Mouse (Mus musculus): ENCODE measurements at regions not wholly inside any gene's neighbourhood (a gene's known extent, or its start where the extent isn't known, plus 50 kb on each side); places are given as distances from the start of the nearest gene placed in this dataset.
"Not testable (repeated sequence)": the region's sequence is repeated elsewhere in the genome, so short reads cannot be mapped to it uniquely, and the experiment has no call there.

DNA sequence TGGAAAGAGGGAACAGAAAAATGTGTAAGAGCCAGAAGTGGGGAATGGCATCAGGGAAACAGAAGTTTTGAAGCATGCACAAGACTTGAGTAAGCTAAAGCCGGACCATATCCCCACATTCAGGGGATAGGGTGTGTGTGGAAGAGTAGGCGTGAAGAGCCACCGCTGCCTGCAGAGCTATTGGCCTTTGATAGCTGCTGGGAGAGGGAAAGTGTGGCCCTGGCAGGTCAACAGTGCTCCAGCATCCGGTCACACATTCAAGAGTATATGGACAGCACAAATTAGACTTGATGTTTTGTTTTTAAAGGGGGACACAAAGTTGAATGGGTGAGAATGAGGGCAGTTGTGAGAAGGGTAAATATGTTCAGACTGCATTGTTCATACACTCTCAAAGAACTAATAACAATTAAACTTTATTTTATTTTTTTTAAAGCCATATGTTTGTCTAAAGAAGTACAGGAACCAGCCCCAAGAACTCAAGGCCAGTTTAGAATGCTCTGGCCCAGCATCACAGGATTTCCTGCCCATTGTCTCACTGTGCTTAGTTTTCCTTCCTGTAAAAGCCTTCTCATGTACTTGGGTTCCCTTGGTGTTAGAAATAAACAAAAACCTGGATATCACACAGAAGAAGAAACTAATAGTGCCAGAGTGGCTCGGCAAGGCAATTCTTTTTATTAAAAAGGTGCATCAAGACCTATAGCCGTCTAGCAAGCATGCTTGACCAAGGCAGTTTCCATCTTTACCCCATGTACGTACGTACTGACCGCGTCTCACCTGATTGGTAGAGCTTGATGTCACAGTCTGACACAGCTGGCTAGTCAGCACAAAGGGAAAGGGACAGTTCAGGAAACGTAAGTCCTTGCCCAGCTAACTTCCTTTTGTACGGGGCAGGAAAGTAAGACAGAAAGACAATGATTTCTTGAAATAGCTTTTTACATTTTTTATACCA lies 144.6 kb upstream of the Rbbp6 start:
- no peaks in the 10 kb centered on the region for H3K36me3 ChIP-seq
- no peak overlapping the region for H3K4me3 ChIP-seq
- no peaks in the 10 kb centered on the region for H3K27me3 ChIP-seq
- no peak overlapping the region for H3K4me2 ChIP-seq
- H3K27ac ChIP-seq = peak overlapping the region; percentile 76
- ATAC-seq (replicated peaks; ENCODE audit: insufficient number of reproducible peaks, insufficient read depth, low FRiP score, low read depth) = peak; percentile 70
- H3K9me3 ChIP-seq (replicated peaks) = no peaks in the 10 kb centered on the region
- 65% methylated on average over 12 of the region's 12 CpGs for WGBS
- no peaks in the 10 kb centered on the region for H3K4me1 ChIP-seq (replicated peaks)
- no peak overlapping the region for H3K9ac ChIP-seq

DNA sequence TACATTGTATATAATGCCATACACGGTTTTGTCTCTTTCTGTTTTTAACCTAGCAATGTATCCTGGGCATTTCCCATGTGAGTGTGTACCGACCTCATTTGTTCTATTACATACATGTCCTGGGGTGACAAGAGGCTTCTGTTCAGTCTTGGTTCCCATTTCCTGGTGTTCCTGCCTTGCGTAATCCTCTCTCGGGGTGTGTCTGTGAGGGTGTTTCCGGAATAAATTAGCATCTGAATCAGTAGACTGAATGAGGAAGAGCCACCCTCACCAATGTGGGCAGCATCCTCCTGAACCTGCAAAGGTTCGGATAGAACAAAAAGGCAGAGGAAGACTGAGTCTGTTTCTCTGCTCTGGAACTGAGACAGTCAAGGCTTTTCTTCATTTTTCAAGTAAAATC lies 142.1 kb upstream of the Rbbp6 start:
- Histone ChIP-seq H3K27ac (no peak overlapping the region), H3K9me3 (replicated peaks) (no peaks in the 10 kb centered on the region), H3K36me3 (no peaks in the 10 kb centered on the region), H3K9ac (no peak overlapping the region), H3K4me3 (no peak overlapping the region), H3K27me3 (no peaks in the 10 kb centered on the region), H3K4me2 (no peak overlapping the region), H3K4me1 (replicated peaks) (no peaks in the 10 kb centered on the region)
- 58% methylated on average over 6 of the region's 6 CpGs for whole genome bisulfite sequencing
- ATAC-seq (replicated peaks; ENCODE audit: insufficient number of reproducible peaks, insufficient read depth, low FRiP score, low read depth) = no peak

DNA sequence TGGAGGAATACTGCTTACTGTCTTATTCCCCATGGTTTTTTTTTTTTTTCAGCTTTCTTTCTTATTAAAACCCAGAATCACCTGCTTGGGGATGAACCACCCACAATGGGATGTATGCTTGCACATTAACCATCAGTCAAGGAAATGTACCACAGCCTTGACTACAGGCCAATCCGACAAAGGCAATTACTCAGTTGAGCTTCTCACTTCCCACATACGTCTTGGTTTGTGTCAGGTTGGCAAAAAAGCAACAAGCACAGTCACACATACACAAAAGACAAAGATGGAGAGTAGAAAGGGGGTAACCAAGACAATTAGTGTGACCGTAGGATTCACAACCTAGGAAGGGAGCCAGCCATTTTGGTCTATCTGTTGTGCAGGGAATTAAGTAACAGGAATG lies 126.4 kb upstream of the Rbbp6 start:
- Histone ChIP-seq H3K27me3 (no peaks in the 10 kb centered on the region), H3K4me1 (replicated peaks) (no peaks in the 10 kb centered on the region), H3K27ac (no peak overlapping the region), H3K4me2 (no peak overlapping the region), H3K9me3 (replicated peaks) (no peaks in the 10 kb centered on the region), H3K4me3 (no peak overlapping the region), H3K36me3 (no peaks in the 10 kb centered on the region), H3K9ac (no peak overlapping the region)
- 86% methylated on average over 3 of the region's 3 CpGs for WGBS
- no peak for ATAC-seq (replicated peaks; ENCODE audit: insufficient number of reproducible peaks, insufficient read depth, low FRiP score, low read depth)

DNA sequence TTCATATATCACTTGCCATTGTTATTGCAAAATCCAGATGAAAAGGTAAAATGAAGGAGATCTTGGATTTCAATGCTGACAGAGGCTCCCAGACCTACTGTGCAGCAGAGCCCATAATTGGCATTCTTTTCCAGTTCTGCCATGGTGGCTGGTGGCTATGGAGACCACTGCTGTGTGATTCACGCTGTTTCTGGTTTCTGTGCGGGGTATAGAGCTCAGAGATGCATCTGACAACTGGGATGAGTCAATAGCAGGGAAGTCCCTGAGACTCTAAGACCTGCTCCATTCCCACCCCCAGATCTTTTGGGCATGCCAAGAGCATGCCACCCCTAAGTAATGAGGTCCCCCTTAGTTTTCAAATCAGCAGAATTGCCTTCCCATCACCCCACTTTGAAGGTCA lies 120.7 kb upstream of the Rbbp6 start:
- H3K27ac ChIP-seq = no peak overlapping the region
- no peak overlapping the region for H3K4me3 ChIP-seq
- H3K4me2 ChIP-seq = no peak overlapping the region
- H3K4me1 ChIP-seq (replicated peaks) = no peaks in the 10 kb centered on the region
- WGBS = 71% methylated on average over 2 of the region's 2 CpGs
- no peaks in the 10 kb centered on the region for H3K36me3 ChIP-seq
- H3K27me3 ChIP-seq = no peaks in the 10 kb centered on the region
- no peak overlapping the region for H3K9ac ChIP-seq
- no peaks in the 10 kb centered on the region for H3K9me3 ChIP-seq (replicated peaks)
- no peak for ATAC-seq (replicated peaks; ENCODE audit: insufficient number of reproducible peaks, insufficient read depth, low FRiP score, low read depth)

DNA sequence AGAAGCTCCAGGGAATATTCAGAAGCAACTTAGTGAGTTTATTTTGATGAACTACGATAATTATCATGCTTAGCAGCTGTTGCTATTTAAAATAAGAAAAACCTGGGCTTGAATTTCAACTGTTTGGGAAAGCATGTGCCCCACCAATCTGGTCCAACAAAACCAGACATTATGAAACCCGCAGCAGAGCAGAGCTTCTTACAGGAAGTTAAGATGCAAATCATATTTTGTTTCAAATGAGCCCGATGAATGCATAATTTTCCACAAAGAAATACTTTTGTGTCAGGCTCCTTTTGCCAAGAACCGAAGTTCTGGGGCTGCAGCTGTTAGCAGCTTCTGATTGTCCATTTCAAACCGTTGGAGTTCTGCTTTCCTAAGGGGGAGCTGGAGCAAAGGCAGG lies 118.1 kb upstream of the Rbbp6 start:
- Histone ChIP-seq H3K9me3 (replicated peaks) (no peaks in the 10 kb centered on the region), H3K36me3 (no peaks in the 10 kb centered on the region), H3K27ac (no peak overlapping the region), H3K9ac (no peak overlapping the region), H3K4me3 (no peak overlapping the region), H3K4me2 (no peak overlapping the region), H3K4me1 (replicated peaks) (no peaks in the 10 kb centered on the region), H3K27me3 (no peaks in the 10 kb centered on the region)
- 57% methylated on average over 5 of the region's 5 CpGs for WGBS
- no peak for ATAC-seq (replicated peaks; ENCODE audit: insufficient number of reproducible peaks, insufficient read depth, low FRiP score, low read depth)

DNA sequence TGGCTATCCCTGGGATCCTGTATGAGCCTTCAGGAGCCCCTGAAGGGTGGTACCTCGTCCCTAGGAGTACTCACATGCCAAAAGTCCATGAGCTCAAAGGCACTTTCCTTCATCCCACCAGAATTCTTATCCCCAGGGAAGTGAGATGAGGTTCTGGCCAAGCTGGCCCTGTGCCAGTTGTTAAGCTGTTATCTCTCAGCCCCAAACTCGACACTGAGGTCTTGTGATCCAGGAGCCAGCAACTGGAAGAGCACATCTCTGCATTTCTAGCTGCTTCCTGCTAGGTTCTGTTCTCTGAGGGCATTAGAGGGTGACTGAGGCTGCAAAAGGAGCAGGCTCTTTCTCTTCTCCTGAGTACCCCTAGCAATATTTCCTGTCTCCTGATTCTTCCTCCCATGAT lies 92.1 kb upstream of the Rbbp6 start:
- no peak for ATAC-seq (replicated peaks; ENCODE audit: insufficient number of reproducible peaks, insufficient read depth, low FRiP score, low read depth)
- WGBS = 15% methylated on average over 2 of the region's 2 CpGs
- H3K4me2 ChIP-seq = no peak overlapping the region
- H3K9ac ChIP-seq = no peak overlapping the region
- H3K27ac ChIP-seq = no peak overlapping the region
- no peaks in the 10 kb centered on the region for H3K9me3 ChIP-seq (replicated peaks)
- no peak overlapping the region for H3K4me3 ChIP-seq
- H3K27me3 ChIP-seq = no peaks in the 10 kb centered on the region
- H3K36me3 ChIP-seq = no peaks in the 10 kb centered on the region
- 0 out of 2 replicates have a peak, but pooled peaks cover 4% of the 10 kb centered on the region for H3K4me1 ChIP-seq (replicated peaks)

DNA sequence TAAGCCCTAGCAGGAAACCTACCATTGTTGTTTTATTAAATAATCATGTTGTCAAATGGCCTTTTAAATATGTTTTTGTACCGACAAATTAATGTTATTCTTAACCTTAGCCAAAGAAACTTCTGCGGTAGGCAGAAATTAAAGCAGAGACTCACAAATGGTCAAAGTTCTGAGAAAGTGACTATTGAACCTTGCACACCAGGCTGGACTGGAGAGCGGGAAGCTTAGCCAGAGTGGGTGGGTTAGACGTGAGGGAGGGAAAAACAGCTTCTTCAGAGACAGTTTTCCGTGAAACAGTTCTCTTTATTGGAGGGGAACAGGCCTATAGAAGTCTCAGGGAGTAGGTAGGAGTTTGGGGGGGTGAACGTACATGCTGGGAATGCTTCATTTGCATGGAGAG lies 89.2 kb upstream of the Rbbp6 start:
- Histone ChIP-seq H3K36me3 (no peaks in the 10 kb centered on the region), H3K4me2 (no peak overlapping the region), H3K27me3 (no peaks in the 10 kb centered on the region), H3K9me3 (replicated peaks) (no peaks in the 10 kb centered on the region), H3K4me3 (no peak overlapping the region), H3K27ac (no peak overlapping the region), H3K4me1 (replicated peaks) (0 out of 2 replicates have a peak, but pooled peaks cover 4% of the 10 kb centered on the region), H3K9ac (no peak overlapping the region)
- ATAC-seq (replicated peaks; ENCODE audit: insufficient number of reproducible peaks, insufficient read depth, low FRiP score, low read depth) = no peak
- 70% methylated on average over 6 of the region's 6 CpGs for WGBS

DNA sequence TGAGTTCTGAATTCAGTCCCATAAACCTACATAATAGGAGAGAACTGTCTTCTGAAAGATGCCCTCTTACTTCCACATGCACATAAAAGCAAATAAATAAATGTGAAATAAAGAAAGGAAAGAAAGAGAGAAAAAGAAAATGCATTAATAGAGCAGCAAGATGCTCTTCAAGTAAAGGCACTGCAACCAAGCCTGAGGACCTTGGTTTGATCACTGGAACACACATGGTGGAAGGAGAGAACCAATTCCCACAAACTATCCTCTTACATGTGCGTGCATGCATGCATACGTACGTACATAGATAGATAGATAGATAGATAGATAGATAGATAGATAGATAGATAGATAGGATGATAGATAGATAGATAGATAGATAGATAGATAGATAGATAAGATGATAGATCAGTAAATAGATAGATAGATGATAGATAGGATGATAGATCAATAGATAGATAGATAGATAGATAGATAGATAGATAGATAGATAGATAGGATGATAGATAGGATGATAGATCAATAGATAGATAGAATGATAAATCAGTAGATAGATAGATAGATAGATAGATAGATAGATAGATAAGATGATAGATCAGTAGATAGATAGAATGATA lies 83.5 kb upstream of the Rbbp6 start:
- H3K4me3 ChIP-seq; H3K4me1 ChIP-seq (replicated peaks); H3K27me3 ChIP-seq; H3K36me3 ChIP-seq; H3K9me3 ChIP-seq (replicated peaks); H3K27ac ChIP-seq; ATAC-seq (replicated peaks; ENCODE audit: insufficient number of reproducible peaks, insufficient read depth, low FRiP score, low read depth); H3K4me2 ChIP-seq; H3K9ac ChIP-seq: not testable (repeated sequence)
- WGBS = 94% methylated on average over 3 of the region's 3 CpGs

DNA sequence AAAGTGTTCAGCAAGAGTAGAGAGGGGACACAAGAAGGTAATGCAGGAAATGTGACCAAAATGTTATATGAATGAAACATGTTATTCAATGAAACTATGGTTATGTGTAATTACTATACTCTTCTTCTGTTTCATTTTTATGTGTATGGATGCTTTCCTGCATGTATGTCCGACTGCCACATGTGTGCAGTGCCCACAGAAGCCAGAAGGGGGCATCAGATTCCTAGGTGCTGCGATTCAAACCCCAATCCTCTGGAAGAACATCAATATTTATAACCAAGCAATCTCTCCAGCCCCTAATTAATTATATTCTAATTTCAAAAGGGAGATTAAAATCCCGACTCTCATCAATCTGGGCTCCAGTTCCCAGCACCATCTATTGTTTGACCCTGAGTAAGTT lies 78.7 kb upstream of the Rbbp6 start:
- no peak overlapping the region for H3K27ac ChIP-seq
- WGBS = 74% methylated on average over 3 of the region's 3 CpGs
- H3K9me3 ChIP-seq (replicated peaks) = no peaks in the 10 kb centered on the region
- H3K36me3 ChIP-seq = no peaks in the 10 kb centered on the region
- no peaks in the 10 kb centered on the region for H3K4me1 ChIP-seq (replicated peaks)
- H3K27me3 ChIP-seq = no peaks in the 10 kb centered on the region
- no peak overlapping the region for H3K4me3 ChIP-seq
- no peak overlapping the region for H3K9ac ChIP-seq
- no peak overlapping the region for H3K4me2 ChIP-seq
- no peak for ATAC-seq (replicated peaks; ENCODE audit: insufficient number of reproducible peaks, insufficient read depth, low FRiP score, low read depth)

DNA sequence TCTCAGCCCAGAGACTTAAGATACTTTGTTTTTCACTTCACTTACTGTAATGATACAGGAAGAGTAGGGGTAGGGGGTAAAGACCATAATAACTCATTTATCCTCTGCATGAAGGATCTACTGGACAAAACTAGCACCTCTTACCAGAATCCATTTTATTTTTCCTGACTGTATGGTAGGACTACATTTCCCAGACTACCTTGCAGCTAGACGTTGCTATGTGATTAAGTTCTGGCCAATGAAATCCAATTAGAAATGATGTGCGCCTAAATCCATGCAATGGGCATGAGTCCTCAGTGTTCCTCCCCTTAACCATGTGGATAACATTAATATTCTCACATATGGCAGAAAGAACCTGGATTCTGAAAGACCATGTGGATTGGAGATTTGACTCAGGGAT lies 68.3 kb upstream of the Rbbp6 start:
- Histone ChIP-seq H3K36me3 (no peaks in the 10 kb centered on the region), H3K4me1 (replicated peaks) (no peaks in the 10 kb centered on the region), H3K27ac (no peak overlapping the region), H3K4me2 (no peak overlapping the region), H3K4me3 (no peak overlapping the region), H3K27me3 (no peaks in the 10 kb centered on the region), H3K9me3 (replicated peaks) (no peaks in the 10 kb centered on the region), H3K9ac (no peak overlapping the region)
- WGBS = 64% methylated on average over 2 of the region's 2 CpGs
- ATAC-seq (replicated peaks; ENCODE audit: insufficient number of reproducible peaks, insufficient read depth, low FRiP score, low read depth) = no peak

DNA sequence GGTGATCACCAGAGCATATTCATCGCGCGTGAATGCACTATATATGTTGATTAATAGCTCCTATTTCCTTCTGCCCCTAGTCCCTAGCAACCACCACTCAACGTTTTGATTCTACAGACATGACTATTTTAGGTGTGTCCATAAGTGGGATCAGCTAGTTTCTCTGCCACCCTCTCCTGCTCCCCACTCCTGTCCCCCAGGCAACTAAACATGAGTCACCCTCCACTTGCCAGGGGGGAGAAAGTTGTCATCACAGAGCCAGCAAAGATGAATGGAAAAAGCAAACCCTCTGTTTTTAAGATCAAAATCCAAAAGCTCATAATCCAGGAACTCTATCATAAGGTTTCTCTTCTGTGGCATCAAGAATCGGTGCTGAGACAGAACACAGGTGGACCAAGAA lies 59.4 kb upstream of the Rbbp6 start:
- Histone ChIP-seq H3K4me1 (replicated peaks) (no peaks in the 10 kb centered on the region), H3K9ac (no peak overlapping the region), H3K4me3 (no peak overlapping the region), H3K9me3 (replicated peaks) (no peaks in the 10 kb centered on the region), H3K36me3 (no peaks in the 10 kb centered on the region), H3K27me3 (no peaks in the 10 kb centered on the region), H3K4me2 (no peak overlapping the region), H3K27ac (no peak overlapping the region)
- no peak for ATAC-seq (replicated peaks; ENCODE audit: insufficient number of reproducible peaks, insufficient read depth, low FRiP score, low read depth)
- 79% methylated on average over 5 of the region's 5 CpGs for WGBS

DNA sequence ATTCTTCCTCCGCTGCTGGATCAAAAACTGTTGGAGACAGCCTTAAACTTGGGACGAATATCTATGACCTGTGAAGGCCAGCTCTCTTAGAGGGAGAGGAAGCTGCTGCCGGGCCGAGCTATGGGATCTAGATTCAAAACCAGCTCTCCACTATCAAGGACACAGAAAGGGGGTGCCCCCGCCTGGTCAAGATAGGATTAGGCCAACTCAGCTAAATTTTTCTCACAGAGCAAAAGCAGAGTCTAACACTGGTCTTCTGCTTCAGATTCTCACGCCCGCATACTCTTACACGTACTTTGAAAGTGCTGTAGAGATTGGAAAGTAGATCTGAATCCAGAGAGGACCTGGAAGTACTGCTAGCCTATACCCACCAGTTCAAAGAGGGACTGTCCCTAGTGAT lies 56.2 kb upstream of the Rbbp6 start:
- Histone ChIP-seq H3K36me3 (no peaks in the 10 kb centered on the region), H3K4me2 (no peak overlapping the region)
- WGBS = 75% methylated on average over 8 of the region's 8 CpGs

More for the DNA sequence above, 56.2 kb upstream of the Rbbp6 start:
- Histone ChIP-seq H3K27ac (no peak overlapping the region), H3K27me3 (no peaks in the 10 kb centered on the region), H3K4me1 (replicated peaks) (no peaks in the 10 kb centered on the region), H3K4me3 (no peak overlapping the region), H3K9me3 (replicated peaks) (no peaks in the 10 kb centered on the region), H3K9ac (no peak overlapping the region)
- no peak for ATAC-seq (replicated peaks; ENCODE audit: insufficient number of reproducible peaks, insufficient read depth, low FRiP score, low read depth)

All from heart, embryonic 15.5 days (tissue).